Mouse (Mus musculus): Measurements from ENCODE around the gene Uck1.

DNA sequence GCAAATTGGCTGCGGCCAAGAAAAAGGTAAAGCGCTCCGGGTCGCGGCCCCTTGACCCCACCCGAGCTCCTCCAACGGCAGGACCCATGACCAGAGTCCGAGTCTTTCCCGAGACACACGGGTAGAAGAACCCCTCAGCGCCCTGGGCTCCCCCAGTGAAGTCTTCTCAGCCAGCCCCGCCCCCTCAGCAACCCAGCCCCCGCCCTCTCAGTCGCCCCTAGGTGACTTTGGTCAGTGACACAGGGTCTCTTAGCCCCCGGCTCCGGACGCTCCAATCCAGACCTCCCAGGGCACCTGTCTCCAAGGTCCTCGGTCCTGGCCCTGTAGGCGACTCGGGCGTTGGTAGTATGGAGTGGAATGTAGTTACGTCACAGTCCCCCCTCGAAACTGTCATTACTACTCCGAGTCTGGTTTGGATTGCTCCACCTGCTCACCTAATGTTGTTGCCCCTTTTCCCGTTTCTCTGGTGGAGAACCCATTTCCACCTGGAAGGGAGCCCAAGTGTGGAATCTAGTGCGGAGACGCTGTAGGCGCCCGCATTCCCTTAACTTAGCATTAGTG, 28.5 kb upstream of the Uck1 start:
- TF ChIP-seq GATA1 (IDR thresholded peaks at IDR 0.05; ENCODE audit: borderline replicate concordance, low read length) (no peak), FLI1 (IDR thresholded peaks at IDR 0.05; ENCODE audit: low read length) (no peak)

Measured in megakaryocyte, embryonic 14.5 days (primary cell).